Mouse (Mus musculus) CH12.LX (cell line): Measurements from ENCODE around the gene Glrb. TPM values are rescaled to one million over a fixed set of nuclear protein-coding genes. Genes with fewer than 3 reads are reported as not detected.

Experiments
- DNase-seq: peaks from one replicate; pipeline ENCODE4 v3.0.0-alpha.2; 2013; ENCODE audit errors: extremely low read depth
- H3K27ac ChIP-seq: 2 replicates; pipeline ENCODE4 v1.5.1; 2012; ENCODE audit warnings: low read depth, mild to moderate bottlenecking, control low read depth, moderate library complexity; ENCODE audit not compliant: insufficient read depth
- H3K27me3 ChIP-seq: replicated peaks from 2 replicates; pipeline ENCODE3; 2012; ENCODE audit warnings: inconsistent platforms
- H3K36me3 ChIP-seq, 2 experiments: replicated peaks in 1 of 2; 2 replicates each; pipeline versions ENCODE3 to v1.6.1; 2012; ENCODE audit warnings: inconsistent platforms in 1 of 2, low read length in 1 of 2, mild to moderate bottlenecking in 1 of 2, mixed read lengths in 1 of 2, moderate library complexity in 1 of 2; ENCODE audit not compliant: control insufficient read depth in 1 of 2, insufficient read depth in 1 of 2
- H3K4me1 ChIP-seq, 2 experiments: 2 replicates each; pipeline ENCODE4 v1.6.1; 2012; ENCODE audit warnings: inconsistent platforms in 1 of 2, moderate library complexity in 1 of 2; ENCODE audit not compliant: insufficient read depth in 2 of 2, control insufficient read depth in 1 of 2
- H3K4me2 ChIP-seq: 2 replicates; pipeline ENCODE4 v1.6.1; 2012; ENCODE audit warnings: low read depth, mild to moderate bottlenecking, control low read depth; ENCODE audit not compliant: poor library complexity, insufficient read depth, severe bottlenecking
- H3K4me3 ChIP-seq, 3 experiments: fragments of 150-350 bp in 1 of 3; sonication (generic) in 1 of 3; replicated peaks in 1 of 3; 2 replicates each; pipeline versions ENCODE3 to v1.5.1; 2011 to 2012; ENCODE audit warnings: low read depth in 2 of 3, low read length in 2 of 3, mild to moderate bottlenecking in 2 of 3, moderate library complexity in 2 of 3, control low read depth in 1 of 3, improper control_type of control experiment in 1 of 3, inconsistent platforms in 1 of 3, mixed read lengths in 1 of 3; ENCODE audit not compliant: poor library complexity in 1 of 3
- H3K79me2 ChIP-seq: replicated peaks from 2 replicates; pipeline ENCODE4 v1.6.1; 2012; ENCODE audit warnings: mild to moderate bottlenecking, moderate library complexity; ENCODE audit not compliant: control insufficient read depth, poor library complexity, insufficient read depth, severe bottlenecking; ENCODE audit errors: extremely low read depth
- H3K9ac ChIP-seq: 2 replicates; pipeline ENCODE4 v1.6.1; 2012; ENCODE audit warnings: low read depth, mild to moderate bottlenecking, control low read depth, moderate library complexity; ENCODE audit not compliant: insufficient read depth
- H3K9me3 ChIP-seq: replicated peaks from 2 replicates; pipeline ENCODE3; 2012; ENCODE audit warnings: low read length, inconsistent platforms, mixed read lengths
- CHD1 ChIP-seq: IDR thresholded peaks from 2 replicates; pipeline ENCODE4 v1.6.1; 2012; ENCODE audit warnings: low read depth, low read length, improper control_type of control experiment, inconsistent platforms
- CTCF ChIP-seq, 2 experiments: IDR thresholded peaks in 1 of 2; conservative IDR thresholded peaks in 1 of 2; 2 replicates each; pipeline ENCODE4 v1.5.1; 2011 to 2012; ENCODE audit warnings: low read depth in 2 of 2, low read length in 2 of 2, improper control_type of control experiment in 1 of 2, inconsistent platforms in 1 of 2, mild to moderate bottlenecking in 1 of 2, moderate library complexity in 1 of 2
- EP300 ChIP-seq: IDR thresholded peaks from 2 replicates; pipeline ENCODE4 v1.6.1; 2011; ENCODE audit warnings: low read length, improper control_type of control experiment
- HCFC1 ChIP-seq: IDR thresholded peaks from 2 replicates; pipeline ENCODE4 v1.6.1; 2012; ENCODE audit warnings: low read depth, mild to moderate bottlenecking, inconsistent platforms, low read length, improper control_type of control experiment
- JUN ChIP-seq: IDR thresholded peaks from 2 replicates; pipeline ENCODE4 v1.6.1; 2011; ENCODE audit warnings: low read depth, mild to moderate bottlenecking, low read length, improper control_type of control experiment, moderate library complexity; ENCODE audit not compliant: insufficient read depth
- MAFK ChIP-seq: IDR thresholded peaks from 2 replicates; pipeline ENCODE4 v1.6.1; 2011; ENCODE audit warnings: low read length, improper control_type of control experiment; ENCODE audit not compliant: insufficient replicate concordance
- MAZ ChIP-seq: IDR thresholded peaks from 2 replicates; pipeline ENCODE4 v1.6.1; 2012; ENCODE audit warnings: low read depth, mild to moderate bottlenecking, inconsistent platforms, low read length, improper control_type of control experiment, moderate library complexity
- MEF2A ChIP-seq: IDR thresholded peaks from 2 replicates; pipeline ENCODE4 v1.6.1; 2014; ENCODE audit warnings: low read depth, mild to moderate bottlenecking, inconsistent platforms, low read length, improper control_type of control experiment, borderline replicate concordance
- MYC ChIP-seq: IDR thresholded peaks from 2 replicates; pipeline ENCODE4 v1.6.1; 2011; ENCODE audit warnings: low read depth, mild to moderate bottlenecking, improper control_type of control experiment, low read length
- NELFE ChIP-seq: IDR thresholded peaks from 2 replicates; pipeline ENCODE4 v1.6.1; 2011; ENCODE audit warnings: low read depth, low read length, improper control_type of control experiment
- PAX5 ChIP-seq: IDR thresholded peaks from 2 replicates; pipeline ENCODE4 v1.6.1; 2012; ENCODE audit warnings: low read length, inconsistent platforms, mixed read lengths
- POLR2A ChIP-seq: IDR thresholded peaks from 2 replicates; pipeline ENCODE4 v1.6.1; 2011; ENCODE audit warnings: low read depth, mild to moderate bottlenecking, improper control_type of control experiment, low read length
- RAD21 ChIP-seq: IDR thresholded peaks from 2 replicates; pipeline ENCODE4 v1.6.1; 2011; ENCODE audit warnings: low read depth, mild to moderate bottlenecking, low read length, improper control_type of control experiment, moderate library complexity
- SMC3 ChIP-seq: IDR thresholded peaks from 2 replicates; pipeline ENCODE4 v1.6.1; 2011; ENCODE audit warnings: low read depth, low read length, improper control_type of control experiment
- USF1 ChIP-seq: IDR thresholded peaks from 2 replicates; pipeline ENCODE4 v1.6.1; 2014; ENCODE audit warnings: low read depth, mild to moderate bottlenecking, inconsistent platforms, low read length, improper control_type of control experiment
- USF2 ChIP-seq: conservative IDR thresholded peaks from 2 replicates; pipeline ENCODE4 v1.6.1; 2011; ENCODE audit warnings: low read depth, low read length, improper control_type of control experiment
- ZC3H11A ChIP-seq: IDR thresholded peaks from 2 replicates; pipeline ENCODE4 v1.6.1; 2012; ENCODE audit warnings: low read depth, mild to moderate bottlenecking, inconsistent platforms, low read length, improper control_type of control experiment
- ZKSCAN1 ChIP-seq: IDR thresholded peaks from 2 replicates; pipeline ENCODE4 v1.6.1; 2012; ENCODE audit warnings: low read depth, inconsistent platforms, low read length, improper control_type of control experiment, borderline replicate concordance
- ZMIZ1 ChIP-seq: IDR thresholded peaks from 2 replicates; pipeline ENCODE4 v1.6.1; 2012; ENCODE audit warnings: low read depth, mild to moderate bottlenecking, inconsistent platforms, low read length, improper control_type of control experiment
- ZNF384 ChIP-seq: IDR thresholded peaks from 2 replicates; pipeline ENCODE4 v1.6.1; 2012; ENCODE audit warnings: low read depth, low read length, improper control_type of control experiment, inconsistent platforms
- dilution Hi-C: fragments of 300-500 bp; cut with MboI; formaldehyde crosslinking; loops from 2 replicates; pipeline ENCODE4 v1.14.3; 2020; ENCODE audit warnings: low sequenced_read_pairs; ENCODE audit not compliant: extremely low pct_unique_long_range_greater_than_20kb, extremely low pct_ligation_motif_present
- in situ Hi-C: fragments of 300-500 bp; cut with MboI; formaldehyde crosslinking; loops from 3 replicates; pipeline ENCODE4 v1.14.3; 2019; ENCODE audit warnings: low sequenced_read_pairs, low pct_ligation_motif_present, low pct_unique_long_range_greater_than_20kb, mixed read lengths
- polyA plus RNA-seq: library from polyadenylated mRNA; unstranded; fragments of >175 nt; gene quantifications from 2 replicates; pipeline ENCODE4 v1.2.1, GENCODE M21; 2012; ENCODE audit warnings: low read depth; ENCODE audit not compliant: insufficient read length
- total RNA-seq, 2 experiments: library from RNA; depleted of rRNA; stranded (reverse); fragments of 300-350 nt in 1 of 2; fragments of >200 nt in 1 of 2; gene quantifications; 2 replicates each; pipeline ENCODE4 v1.2.3; 2012 to 2014

The Glrb gene
- total and polyA plus RNA-seq, 3 experiments = not detected

GRCm38 (mm10) chr3:80878571-80878970 lies 34.9 kb downstream of the Glrb start:
- no peak overlapping the region for H3K4me3 ChIP-seq
- TF ChIP-seq JUN (no peak), USF1 (no peak), MAFK (no peak), ZKSCAN1 (no peak), MYC (no peak), SMC3 (no peak), POLR2A (no peak), MEF2A (no peak), EP300 (no peak), MAZ (no peak), ZNF384 (no peak), NELFE (no peak), USF2 (no peak), ZMIZ1 (no peak), CTCF (conservative IDR thresholded peaks at IDR 0.05 in 1 of 2, IDR thresholded peaks at IDR 0.05 in 1 of 2; ENCODE audit: low read depth in 2 of 2, low read length in 2 of 2) (no peak)
- no peak overlapping the region for H3K27ac ChIP-seq
- no peaks in the 10 kb centered on the region for H3K27me3 ChIP-seq
- H3K4me2 ChIP-seq = no peak overlapping the region
- dilution Hi-C loops = no loop called here
- H3K9me3 ChIP-seq = no peaks in the 10 kb centered on the region
- no peak overlapping the region for H3K9ac ChIP-seq
- no peak for DNase-seq
- in situ Hi-C loops = no loop called here
- H3K36me3 ChIP-seq = no peaks in the 10 kb centered on the region
- H3K79me2 ChIP-seq = no peaks in the 10 kb centered on the region
- no peaks in the 10 kb centered on the region for H3K4me1 ChIP-seq

DNA sequence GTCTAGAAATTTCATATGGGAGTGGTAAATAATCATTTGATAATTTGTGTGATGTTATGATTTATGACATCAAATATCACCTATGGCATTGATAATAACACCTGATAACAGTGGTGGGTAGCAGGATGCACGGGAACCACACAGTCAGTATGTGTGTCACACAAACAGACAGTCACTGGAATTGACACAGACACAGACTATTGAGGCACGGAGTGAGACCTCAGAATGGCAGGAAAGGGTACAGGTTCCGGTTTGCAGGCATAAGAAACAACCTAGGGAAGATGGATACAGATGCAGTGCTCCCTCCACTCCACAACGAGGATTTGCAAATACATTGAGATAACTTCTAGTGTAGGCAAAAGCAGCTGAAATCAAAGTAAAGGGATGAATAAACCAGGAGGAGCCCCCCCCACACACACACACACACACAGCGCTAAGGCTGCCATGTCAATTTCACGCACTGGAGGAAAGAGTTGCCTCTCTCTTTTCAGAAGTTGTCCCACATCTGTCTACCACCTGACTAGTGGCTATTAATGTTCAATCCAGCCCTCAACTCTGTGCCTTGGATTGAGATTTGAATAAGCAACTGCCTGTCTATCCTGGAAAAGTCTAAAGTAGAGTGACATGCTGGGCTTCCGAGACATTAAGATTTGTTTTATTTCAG lies 38.6 kb downstream of the Glrb start:
- no peaks in the 10 kb centered on the region for H3K27me3 ChIP-seq

More for the DNA sequence above, 38.6 kb downstream of the Glrb start:
- dilution Hi-C loops = no loop called here
- no peak overlapping the region for H3K4me3 ChIP-seq
- in situ Hi-C loops = no loop called here
- no peak overlapping the region for H3K4me2 ChIP-seq
- H3K79me2 ChIP-seq = no peaks in the 10 kb centered on the region
- no peak for DNase-seq
- no peak for TF ChIP-seq HCFC1
- no peak for TF ChIP-seq MAFK
- TF ChIP-seq CHD1 = no peak
- no peak for TF ChIP-seq ZC3H11A
- no peak for TF ChIP-seq RAD21
- TF ChIP-seq MAZ = no peak
- no peak for TF ChIP-seq EP300
- TF ChIP-seq PAX5 = no peak
- TF ChIP-seq CTCF (conservative IDR thresholded peaks at IDR 0.05 in 1 of 2, IDR thresholded peaks at IDR 0.05 in 1 of 2; ENCODE audit: low read depth in 2 of 2, low read length in 2 of 2) = no peak
- TF ChIP-seq, all 38 proteins: peak for 0
- H3K27ac ChIP-seq = no peak overlapping the region
- H3K4me1 ChIP-seq = no peaks in the 10 kb centered on the region
- no peak overlapping the region for H3K9ac ChIP-seq
- no peaks in the 10 kb centered on the region for H3K36me3 ChIP-seq
- H3K9me3 ChIP-seq = no peaks in the 10 kb centered on the region
